Comparison of ENCODE assay signal across 8 mouse cellular contexts in genomic region chr13:91094196-91094595, GRCm38 (mm10).
A peak's percentile ranks its signal among the peaks of the same experiment; 100 is the strongest.
DNase-seq lines count a peak whose midpoint lies in the region; ATAC-seq and TF ChIP-seq lines count a peak whose summit lies in the region.

No protein-coding gene starts in this region.

- no peak for ATAC-seq in hindbrain, embryonic 11.5 days (ENCODE audit: low FRiP score)
- ATAC-seq in forebrain, embryonic 15.5 days (replicated peaks) = peak; percentile 62
- ATAC-seq in stomach, postnatal 0 days (ENCODE audit: low FRiP score, low TSS enrichment) = no peak; the same call in 1 of the 2 replicates

- H3K9me3 ChIP-seq in hindbrain, embryonic 10.5 days = 0 out of 2 replicates have a peak, but pooled peaks cover 2% of the 10 kb centered on the region
- no peaks in the 10 kb centered on the region for H3K9me3 ChIP-seq in hindbrain, embryonic 11.5 days (ENCODE audit: control insufficient read depth, low read length)
- no peaks in the 10 kb centered on the region for H3K9me3 ChIP-seq in forebrain, embryonic 15.5 days
- no peaks in the 10 kb centered on the region for H3K9me3 ChIP-seq in stomach, postnatal 0 days (ENCODE audit: control insufficient read depth, low read length)

- 50% methylated on average over 7 of the region's 7 CpGs for WGBS in hindbrain, embryonic 10.5 days
- WGBS in hindbrain, embryonic 11.5 days = 58% methylated on average over 7 of the region's 7 CpGs
- WGBS in forebrain, embryonic 15.5 days = 19% methylated on average over 7 of the region's 7 CpGs
- 35% methylated on average over 7 of the region's 7 CpGs for WGBS in stomach, postnatal 0 days

- no peak for TF ChIP-seq EP300 in stomach, postnatal 0 days (optimal IDR thresholded peaks at IDR 0.05)

- peak overlapping the region; percentile 16; the same call in 1 of the 2 replicates for H3K27ac ChIP-seq in hindbrain, embryonic 10.5 days
- H3K27ac ChIP-seq in hindbrain, embryonic 11.5 days (ENCODE audit: low read depth, low read length) = no peak overlapping the region
- H3K27ac ChIP-seq in forebrain, embryonic 15.5 days (replicated peaks) = peak overlapping the region; percentile 13; the same call in 1 of the 2 replicates
- H3K27ac ChIP-seq in stomach, postnatal 0 days (replicated peaks) = peak overlapping the region; percentile 40; the same call in 1 of the 2 replicates

- H3K4me3 ChIP-seq in hindbrain, embryonic 10.5 days = no peak overlapping the region
- H3K4me3 ChIP-seq in hindbrain, embryonic 11.5 days (ENCODE audit: low read depth, low read length) = no peak overlapping the region
- no peak overlapping the region for H3K4me3 ChIP-seq in forebrain, embryonic 15.5 days
- H3K4me3 ChIP-seq in stomach, postnatal 0 days (ENCODE audit: low read depth, low read length) = no peak overlapping the region

- no peak overlapping the region for H3K9ac ChIP-seq in hindbrain, embryonic 11.5 days (ENCODE audit: low read depth, low read length)
- 0 out of 2 replicates have a peak overlapping the region, but pooled peaks have one; percentile 31 for H3K9ac ChIP-seq in forebrain, embryonic 15.5 days (replicated peaks)
- no peak overlapping the region for H3K9ac ChIP-seq in stomach, postnatal 0 days (ENCODE audit: low read length)

- H3K4me1 ChIP-seq in hindbrain, embryonic 10.5 days (replicated peaks) = 0 out of 2 replicates have a peak, but pooled peaks cover 6% of the 10 kb centered on the region
- H3K4me1 ChIP-seq in hindbrain, embryonic 11.5 days (replicated peaks; ENCODE audit: control insufficient read depth, insufficient read depth, low read length) = no peaks in the 10 kb centered on the region
- H3K4me1 ChIP-seq in forebrain, embryonic 15.5 days = peaks cover 21% of the 10 kb centered on the region
- H3K4me1 ChIP-seq in stomach, postnatal 0 days (replicated peaks; ENCODE audit: control insufficient read depth, insufficient read depth) = no peaks in the 10 kb centered on the region

- no peak for TF ChIP-seq CTCF in stomach, postnatal 0 days (IDR thresholded peaks at IDR 0.05; ENCODE audit: low read depth)

- H3K27me3 ChIP-seq in hindbrain, embryonic 10.5 days (ENCODE audit: insufficient read depth, poor library complexity, severe bottlenecking) = no peaks in the 10 kb centered on the region
- no peaks in the 10 kb centered on the region for H3K27me3 ChIP-seq in hindbrain, embryonic 11.5 days (ENCODE audit: control insufficient read depth, insufficient read depth, low read length)
- no peaks in the 10 kb centered on the region for H3K27me3 ChIP-seq in forebrain, embryonic 15.5 days
- H3K27me3 ChIP-seq in stomach, postnatal 0 days (ENCODE audit: control insufficient read depth, insufficient read depth, low read length) = no peaks in the 10 kb centered on the region

- no peak for DNase-seq in hindbrain, embryonic 10.5 days (ENCODE audit: low spot score)
- DNase-seq in hindbrain, embryonic 11.5 days (ENCODE audit: low spot score) = no peak
- peak; percentile 32 to 61 for DNase-seq in CD8-positive naive resting alpha-beta T cell, adult 2 months (ENCODE audit: low read depth in 2 of 2, low spot score in 2 of 2)
- peak; percentile 15 for DNase-seq in lung, postnatal 14 days
- no peak for DNase-seq in stomach, postnatal 0 days (ENCODE audit: low spot score)
- DNase-seq in testis, postnatal 14 days (ENCODE audit: low spot score) = no peak
- no peak for DNase-seq in cerebellum, postnatal 36 days

- no peak overlapping the region for H3K4me2 ChIP-seq in hindbrain, embryonic 11.5 days (replicated peaks; ENCODE audit: low read depth, low read length)
- H3K4me2 ChIP-seq in forebrain, embryonic 15.5 days (replicated peaks) = no peak overlapping the region
- H3K4me2 ChIP-seq in stomach, postnatal 0 days (replicated peaks; ENCODE audit: low read depth) = no peak overlapping the region

- H3K36me3 ChIP-seq in hindbrain, embryonic 10.5 days = no peaks in the 10 kb centered on the region
- H3K36me3 ChIP-seq in hindbrain, embryonic 11.5 days (ENCODE audit: control insufficient read depth, insufficient read depth, low read length) = no peaks in the 10 kb centered on the region
- H3K36me3 ChIP-seq in forebrain, embryonic 15.5 days = no peaks in the 10 kb centered on the region
- no peaks in the 10 kb centered on the region for H3K36me3 ChIP-seq in stomach, postnatal 0 days (ENCODE audit: control insufficient read depth, insufficient read depth, low read length)

Comparison
In these comparisons a context has a peak if more than half of its experiments do, and no peak if none do; other contexts are left out.
1. DNase-seq: peak in CD8-positive naive resting alpha-beta T cell, adult 2 months (2 of 2) and lung, postnatal 14 days (single experiment); none in hindbrain, embryonic 10.5 days (single experiment), hindbrain, embryonic 11.5 days (single experiment), stomach, postnatal 0 days (single experiment), testis, postnatal 14 days (single experiment) and cerebellum, postnatal 36 days (0 of 2).